Mouse (Mus musculus): Measurements from ENCODE around the gene Cd24a.

The Cd24a gene

GRCm38 (mm10) chr10:43624791-43625398 lies 46.8 kb downstream of the Cd24a start:
- no peak for DNase-seq (ENCODE audit: low read depth in 2 of 2, low spot score in 2 of 2)

- no peak for DNase-seq (ENCODE audit: low read depth in 2 of 2, low spot score in 2 of 2)
Measured at GRCm38 (mm10) chr10:43625578-43625977, 47.5 kb downstream of the Cd24a start.

- no peak for DNase-seq (ENCODE audit: low read depth in 2 of 2, low spot score in 2 of 2)
Measured at GRCm38 (mm10) chr10:43629216-43629615, 51.1 kb downstream of the Cd24a start.

- DNase-seq (ENCODE audit: low read depth in 2 of 2, low spot score in 2 of 2), result no peak
Measured at GRCm38 (mm10) chr10:43629857-43630256, 51.8 kb downstream of the Cd24a start.

- no peak for DNase-seq (ENCODE audit: low read depth in 2 of 2, low spot score in 2 of 2)
Measured at GRCm38 (mm10) chr10:43630634-43631033, 52.5 kb downstream of the Cd24a start.

GRCm38 (mm10) chr10:43631049-43631448 lies 53.0 kb downstream of the Cd24a start:
- no peak for DNase-seq (ENCODE audit: low read depth in 2 of 2, low spot score in 2 of 2)

GRCm38 (mm10) chr10:43631639-43632354 lies 53.7 kb downstream of the Cd24a start:
- no peak for DNase-seq (ENCODE audit: low read depth in 2 of 2, low spot score in 2 of 2)

GRCm38 (mm10) chr10:43633117-43633516 lies 55.0 kb downstream of the Cd24a start:
- DNase-seq (ENCODE audit: low read depth in 2 of 2, low spot score in 2 of 2), result no peak
